15 mouse cellular contexts compared by ENCODE assay signal in the genomic region with DNA sequence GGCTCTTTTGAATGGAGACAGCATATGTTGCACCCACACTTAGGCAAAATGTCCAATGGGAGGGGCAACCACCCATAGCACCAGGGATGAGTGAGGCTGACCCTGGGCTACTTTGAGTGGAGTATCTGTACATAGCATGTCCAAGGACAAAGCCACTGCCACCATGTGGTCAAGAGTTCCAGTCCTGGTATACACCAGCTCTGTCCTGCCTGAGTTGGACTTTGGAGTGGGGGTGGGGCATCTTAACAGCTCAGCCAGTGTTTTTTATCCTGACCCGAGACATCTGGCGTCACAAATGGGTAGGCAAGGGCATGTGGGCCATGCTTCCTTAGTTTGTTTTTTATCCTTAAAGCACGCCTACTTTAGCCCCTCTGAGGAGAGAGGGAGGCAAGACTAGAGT. TPM values are rescaled to one million over a fixed set of nuclear protein-coding genes. Genes with fewer than 3 reads are reported as not detected.
DNase-seq lines count a peak whose midpoint lies in the region; ATAC-seq and TF ChIP-seq lines count a peak whose summit lies in the region.
"Had no signal": no experiment of that assay in that cellular context is flagged by ENCODE, and none has a peak within 500 bp of the region (broad histone marks: within the 10 kb centered on the region; RNA-seq: fewer than 3 reads in every experiment).

No protein-coding gene starts in this region.

- H3K27ac ChIP-seq in liver, adult 2 months (replicated peaks; ENCODE audit: insufficient read depth, low read depth, low read length), result no peak overlapping the region
- no peak overlapping the region for H3K27ac ChIP-seq in liver, embryonic 11.5 days (ENCODE audit: low read depth, low read length)
- no peak overlapping the region for H3K27ac ChIP-seq in hindbrain, embryonic 16.5 days (ENCODE audit: low read depth, low read length)
- H3K27ac ChIP-seq: limb, embryonic 13.5 days; lung, embryonic 15.5 days had no signal

- H3K79me2 ChIP-seq in liver, adult 2 months (ENCODE audit: control insufficient read depth, insufficient read depth, low read length), result no peaks in the 10 kb centered on the region

- H3K4me1 ChIP-seq in liver, adult 2 months (ENCODE audit: control insufficient read depth, insufficient read depth, low read length), result no peaks in the 10 kb centered on the region
- no peaks in the 10 kb centered on the region for H3K4me1 ChIP-seq in liver, embryonic 11.5 days (replicated peaks; ENCODE audit: control insufficient read depth, insufficient read depth, low read length)
- H3K4me1 ChIP-seq in hindbrain, embryonic 16.5 days (ENCODE audit: control insufficient read depth, insufficient read depth, low read depth, low read length), result peaks cover 18% of the 10 kb centered on the region

- H3K9me3 ChIP-seq in liver, embryonic 11.5 days (ENCODE audit: control insufficient read depth, low read length), result no peaks in the 10 kb centered on the region
- no peaks in the 10 kb centered on the region for H3K9me3 ChIP-seq in hindbrain, embryonic 16.5 days (ENCODE audit: control insufficient read depth, low read length)
- H3K9me3 ChIP-seq: limb, embryonic 13.5 days; lung, embryonic 15.5 days had no signal

- no peak overlapping the region for H3K4me3 ChIP-seq in liver, adult 2 months (ENCODE audit: insufficient read depth, low read depth, low read length)
- H3K4me3 ChIP-seq in liver, embryonic 11.5 days (ENCODE audit: low read depth, low read length), result no peak overlapping the region
- H3K4me3 ChIP-seq in hindbrain, embryonic 16.5 days (ENCODE audit: low read length), result no peak overlapping the region
- H3K4me3 ChIP-seq: erythroblast, embryonic 14.5 days had no signal

- no peak for TF ChIP-seq CTCF in liver, adult 2 months (IDR thresholded peaks at IDR 0.05; ENCODE audit: low read depth, low read length)

- TF ChIP-seq POLR2A in liver, adult 2 months (IDR thresholded peaks at IDR 0.05; ENCODE audit: extremely low read depth, insufficient read depth, low read length), result no peak

- H3K9ac ChIP-seq in liver, adult 2 months (ENCODE audit: low read depth, low read length), result no peak overlapping the region
- no peak overlapping the region for H3K9ac ChIP-seq in liver, embryonic 11.5 days (ENCODE audit: low read depth, low read length)
- H3K9ac ChIP-seq in hindbrain, embryonic 16.5 days (ENCODE audit: low read depth, low read length), result no peak overlapping the region
- H3K9ac ChIP-seq: limb, embryonic 13.5 days; lung, embryonic 15.5 days had no signal

- no peaks in the 10 kb centered on the region for H3K36me3 ChIP-seq in liver, adult 2 months (ENCODE audit: control insufficient read depth, insufficient read depth, low read length)
- H3K36me3 ChIP-seq in liver, embryonic 11.5 days (ENCODE audit: control insufficient read depth, insufficient read depth, low read length), result no peaks in the 10 kb centered on the region
- H3K36me3 ChIP-seq in hindbrain, embryonic 16.5 days (ENCODE audit: control insufficient read depth, insufficient read depth, low read length), result no peaks in the 10 kb centered on the region
- H3K36me3 ChIP-seq: limb, embryonic 13.5 days; lung, embryonic 15.5 days had no signal

- no peak overlapping the region for H3K4me2 ChIP-seq in liver, embryonic 11.5 days
- H3K4me2 ChIP-seq in hindbrain, embryonic 16.5 days (ENCODE audit: low read length), result no peak overlapping the region

- DNase-seq in liver, adult 2 months (ENCODE audit: extremely low read depth, low read depth, low spot score), result peak; percentile 22
- no peak for DNase-seq in liver, embryonic 11.5 days (ENCODE audit: low spot score)
- peak; percentile 67 to 68 for DNase-seq in kidney, adult 8-10 months
- DNase-seq in kidney, postnatal 4 days, result peak; percentile 28 to 61
- no peak for DNase-seq in frontal cortex, postnatal 36 days (ENCODE audit: low spot score in 2 of 2)
- no peak for DNase-seq in frontal cortex, postnatal 25 days (ENCODE audit: low spot score in 2 of 2)

- WGBS in liver, adult 2 months, result 29% methylated on average over 3 of the region's 3 CpGs
- 29% methylated on average over 3 of the region's 3 CpGs for WGBS in liver, embryonic 11.5 days
- 63% methylated on average over 3 of the region's 3 CpGs for WGBS in hindbrain, embryonic 16.5 days

- ATAC-seq in liver, embryonic 11.5 days (replicated peaks; ENCODE audit: low FRiP score), result no peak
- peak; percentile 37; the same call in 1 of the 2 replicates for ATAC-seq in hindbrain, embryonic 16.5 days
- ATAC-seq: activated CD4-positive, CD25-positive, alpha-beta regulatory T cell, adult 4 months had no signal

- H3K27me3 ChIP-seq in liver, adult 2 months (ENCODE audit: control insufficient read depth, insufficient read depth, low read length), result peaks cover 2% of the 10 kb centered on the region; the same call in 1 of the 2 replicates
- H3K27me3 ChIP-seq in liver, embryonic 11.5 days (replicated peaks; ENCODE audit: control insufficient read depth, insufficient read depth, low read length), result peaks cover 33% of the 10 kb centered on the region
- no peaks in the 10 kb centered on the region for H3K27me3 ChIP-seq in hindbrain, embryonic 16.5 days (replicated peaks; ENCODE audit: control insufficient read depth, insufficient read depth, low read length)

RNA-seq across cellular contexts. Expression of a gene that starts 36.5 kb away (rescaled TPM):
- not detected in 2 replicates for total RNA-seq in liver, adult 2 months (2014; rRNA removed)
- not detected in 2 replicates for polyA plus RNA-seq in liver, adult 2 months (2012; rRNA removed)
- polyA plus RNA-seq in liver, embryonic 11.5 days (2014; fragmentation: Nextera tagmentation; extraction: Ambion mirVana), result 0.05 TPM in 1 of 2 replicates, not detected in the other
- 0.60 and 0.63 TPM in 2 replicates for polyA plus RNA-seq in hindbrain, embryonic 16.5 days (2015; fragmentation: Nextera tagmentation; extraction: Ambion mirVana)
- total RNA-seq: CH12.LX; megakaryocyte progenitor cell, adult 5-6 weeks had no signal
- polyA plus RNA-seq: activated CD4-positive, CD25-positive, alpha-beta regulatory T cell, adult 4 months; erythroblast, embryonic 14.5 days; heart, postnatal 0 days; limb, embryonic 13.5 days; lung, embryonic 15.5 days; stomach, embryonic 14.5 days had no signal

Comparison
In these comparisons a context has a peak if more than half of its experiments do, and no peak if none do; other contexts are left out.
1. DNase-seq: peak in liver, adult 2 months (single experiment), kidney, adult 8-10 months (2 of 2) and kidney, postnatal 4 days (2 of 2); none in liver, embryonic 11.5 days (single experiment), frontal cortex, postnatal 36 days (0 of 2) and frontal cortex, postnatal 25 days (0 of 2).